Mouse (Mus musculus) liver, postnatal 0 days (tissue): ENCODE data around the gene Ehd1. TPM values are rescaled to one million over a fixed set of nuclear protein-coding genes. Genes with fewer than 3 reads are reported as not detected.
A peak's percentile ranks its signal among the peaks of the same experiment; 100 is the strongest.

Experiments
- ATAC-seq: fragments of 200-750 bp; cut with Nextera tagmentation; 2 replicates; pipeline ENCODE4 v1.8.0; 2017; ENCODE audit warnings: mild to moderate bottlenecking, moderate library complexity
- DNase-seq: peaks from one replicate; pipeline ENCODE4 v3.0.0-alpha.2; 2016
- H3K27ac ChIP-seq: fragments of 300-500 bp; sonication (generic); 2 replicates; pipeline ENCODE4 v1.5.1; 2014; ENCODE audit warnings: antibody characterized with exemption, moderate library complexity, mild to moderate bottlenecking, low read depth
- H3K27me3 ChIP-seq: fragments of 300-500 bp; sonication (generic); 2 replicates; pipeline ENCODE4 v1.6.1; 2014; ENCODE audit warnings: low read length, control low read depth, mixed read lengths; ENCODE audit not compliant: insufficient read depth
- H3K36me3 ChIP-seq: fragments of 300-500 bp; sonication (generic); replicated peaks from 2 replicates; pipeline ENCODE4 v1.6.1; 2014; ENCODE audit warnings: mild to moderate bottlenecking, control low read depth, low read length, moderate library complexity, mixed read lengths; ENCODE audit not compliant: insufficient read depth
- H3K4me1 ChIP-seq: fragments of 300-500 bp; sonication (generic); 2 replicates; pipeline ENCODE4 v1.6.1; 2014; ENCODE audit warnings: antibody characterized with exemption, mild to moderate bottlenecking, control low read depth; ENCODE audit not compliant: insufficient read depth
- H3K4me2 ChIP-seq: fragments of 300-500 bp; sonication (generic); 2 replicates; pipeline ENCODE4 v1.6.1; 2014; ENCODE audit warnings: low read depth, mild to moderate bottlenecking, low read length, moderate library complexity, mixed read lengths
- H3K4me3 ChIP-seq: fragments of 300-500 bp; sonication (generic); 2 replicates; pipeline ENCODE4 v1.5.1; 2014; ENCODE audit warnings: low read depth, low read length
- H3K9ac ChIP-seq: fragments of 300-500 bp; sonication (generic); replicated peaks from 2 replicates; pipeline ENCODE4 v1.6.1; 2014; ENCODE audit warnings: mild to moderate bottlenecking, moderate library complexity
- H3K9me3 ChIP-seq: fragments of 300-500 bp; sonication (generic); 2 replicates; pipeline ENCODE4 v1.6.1; 2016; ENCODE audit warnings: mild to moderate bottlenecking, control low read depth, low read length, mixed read lengths
- CTCF ChIP-seq: sonication (generic); IDR thresholded peaks from 2 replicates; pipeline ENCODE4 v1.5.1; 2016; ENCODE audit warnings: antibody characterized with exemption, low read depth
- EP300 ChIP-seq: IDR thresholded peaks from 2 replicates; pipeline ENCODE4 v1.6.1; 2016; ENCODE audit warnings: antibody characterized with exemption, low read depth, mild to moderate bottlenecking
- WGBS: fragments of 180-500 bp; shearing (Covaris S2); extraction: QIAGEN DNeasy Blood & Tissue Kit; methylation state at CpG from one replicate; pipeline ENCODE4 v1.1.7; 2014; ENCODE audit not compliant: insufficient replicate concordance; 5-methylcytosine and 5-hydroxymethylcytosine counted together
- polyA plus RNA-seq: library from polyadenylated mRNA; unstranded; fragments of >200 nt; fragmentation: Nextera tagmentation; extraction: Ambion mirVana; gene quantifications from 2 replicates; pipeline ENCODE4 v1.2.1, GENCODE M21; 2015

Gene Ehd1
- polyA plus RNA-seq, 1 experiment from 2014 or later: 36.4 TPM

DNA sequence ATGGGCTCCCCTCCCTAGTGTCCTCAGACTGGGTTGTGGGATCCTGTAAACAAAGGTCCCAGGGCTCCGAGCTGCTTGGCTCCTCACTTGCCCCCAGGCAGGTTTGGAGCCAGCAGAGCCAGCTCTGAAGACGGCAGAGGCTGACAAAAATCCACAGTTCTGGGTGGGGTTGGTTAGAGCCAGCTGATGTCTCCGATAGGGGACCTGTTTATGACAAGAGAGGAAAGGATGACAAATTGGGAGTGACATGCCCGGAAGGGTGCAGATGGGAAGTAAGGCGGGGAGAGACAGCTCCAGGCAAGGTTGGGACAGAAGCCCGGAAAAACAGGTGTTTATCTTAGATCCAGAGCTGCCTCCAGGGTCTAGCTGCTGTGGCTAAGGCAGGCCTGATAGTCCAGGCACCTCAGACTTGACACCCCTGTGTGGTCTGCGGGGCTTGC, 23.9 kb downstream of the Ehd1 start:
- ATAC-seq: peak; percentile 80
- no peaks in the 10 kb centered on the region for H3K9me3 ChIP-seq
- peaks cover 82% of the 10 kb centered on the region for H3K4me1 ChIP-seq
- no peaks in the 10 kb centered on the region for H3K27me3 ChIP-seq
- peaks cover 33% of the 10 kb centered on the region for H3K36me3 ChIP-seq
- peak; percentile 71 for DNase-seq
- no peak overlapping the region for H3K4me3 ChIP-seq
- WGBS: 43% methylated on average over 7 of the region's 7 CpGs
- peak overlapping the region; percentile 52; the same call in 1 of the 2 replicates for H3K9ac ChIP-seq
- peak overlapping the region; percentile 88 for H3K27ac ChIP-seq
- H3K4me2 ChIP-seq: peak overlapping the region; percentile 46
- no peak for TF ChIP-seq CTCF
- peak; percentile 95 for TF ChIP-seq EP300

- Histone ChIP-seq H3K27me3 (no peaks in the 10 kb centered on the region), H3K4me3 (no peak overlapping the region), H3K4me1 (peaks cover 82% of the 10 kb centered on the region), H3K27ac (peak overlapping the region; percentile 40; the same call in 1 of the 2 replicates), H3K4me2 (no peak overlapping the region), H3K9ac (no peak overlapping the region), H3K9me3 (no peaks in the 10 kb centered on the region), H3K36me3 (peaks cover 21% of the 10 kb centered on the region)
- 70% methylated on average over 5 of the region's 5 CpGs for WGBS
- ATAC-seq: no peak
- TF ChIP-seq CTCF: no peak
- peak; percentile 52; the same call in 1 of the 2 replicates for TF ChIP-seq EP300
- DNase-seq: no peak
Measured at GRCm38 (mm10) chr19:6302114-6302513, 25.6 kb downstream of the Ehd1 start.

GRCm38 (mm10) chr19:6302522-6302921, 26.0 kb downstream of the Ehd1 start:
- peak; percentile 32 for DNase-seq
- H3K4me2 ChIP-seq: no peak overlapping the region
- H3K36me3 ChIP-seq: peaks cover 17% of the 10 kb centered on the region
- WGBS: 21% methylated on average over 4 of the region's 4 CpGs
- H3K4me3 ChIP-seq: no peak overlapping the region
- H3K9ac ChIP-seq: no peak overlapping the region
- TF ChIP-seq CTCF: no peak
- no peak for TF ChIP-seq EP300
- H3K9me3 ChIP-seq: no peaks in the 10 kb centered on the region
- no peaks in the 10 kb centered on the region for H3K27me3 ChIP-seq
- H3K27ac ChIP-seq: peak overlapping the region; percentile 40; the same call in 1 of the 2 replicates
- ATAC-seq: no peak
- peaks cover 82% of the 10 kb centered on the region for H3K4me1 ChIP-seq

GRCm38 (mm10) chr19:6303831-6304230, 27.3 kb downstream of the Ehd1 start:
- no peak for TF ChIP-seq EP300
- no peak for ATAC-seq

GRCm38 (mm10) chr19:6304787-6305516, 28.4 kb downstream of the Ehd1 start:
- H3K9ac ChIP-seq: no peak overlapping the region
- peak; percentile 95 for DNase-seq
- no peak overlapping the region for H3K4me2 ChIP-seq
- peak; percentile 34 for ATAC-seq
- H3K4me1 ChIP-seq: peaks cover 69% of the 10 kb centered on the region
- no peak overlapping the region for H3K4me3 ChIP-seq
- 0 out of 2 replicates have a peak overlapping the region, but pooled peaks have one; percentile 18 for H3K27ac ChIP-seq
- TF ChIP-seq EP300 (no peak), CTCF (peak; percentile 99)
- H3K9me3 ChIP-seq: no peaks in the 10 kb centered on the region
- WGBS: 22% methylated on average over 5 of the region's 5 CpGs
- no peaks in the 10 kb centered on the region for H3K27me3 ChIP-seq
- H3K36me3 ChIP-seq: no peaks in the 10 kb centered on the region

More at GRCm38 (mm10) chr19:6303831-6304230, 27.3 kb downstream of the Ehd1 start:
- H3K9ac ChIP-seq: 0 out of 2 replicates have a peak overlapping the region, but pooled peaks have one; percentile 18
- H3K27me3 ChIP-seq: no peaks in the 10 kb centered on the region
- no peak overlapping the region for H3K4me3 ChIP-seq
- no peaks in the 10 kb centered on the region for H3K9me3 ChIP-seq
- WGBS: 79% methylated on average over 6 of the region's 6 CpGs
- H3K27ac ChIP-seq: peak overlapping the region; percentile 41; the same call in 1 of the 2 replicates
- H3K36me3 ChIP-seq: peaks cover 6% of the 10 kb centered on the region
- no peak for DNase-seq
- H3K4me1 ChIP-seq: peaks cover 80% of the 10 kb centered on the region
- H3K4me2 ChIP-seq: no peak overlapping the region

DNA sequence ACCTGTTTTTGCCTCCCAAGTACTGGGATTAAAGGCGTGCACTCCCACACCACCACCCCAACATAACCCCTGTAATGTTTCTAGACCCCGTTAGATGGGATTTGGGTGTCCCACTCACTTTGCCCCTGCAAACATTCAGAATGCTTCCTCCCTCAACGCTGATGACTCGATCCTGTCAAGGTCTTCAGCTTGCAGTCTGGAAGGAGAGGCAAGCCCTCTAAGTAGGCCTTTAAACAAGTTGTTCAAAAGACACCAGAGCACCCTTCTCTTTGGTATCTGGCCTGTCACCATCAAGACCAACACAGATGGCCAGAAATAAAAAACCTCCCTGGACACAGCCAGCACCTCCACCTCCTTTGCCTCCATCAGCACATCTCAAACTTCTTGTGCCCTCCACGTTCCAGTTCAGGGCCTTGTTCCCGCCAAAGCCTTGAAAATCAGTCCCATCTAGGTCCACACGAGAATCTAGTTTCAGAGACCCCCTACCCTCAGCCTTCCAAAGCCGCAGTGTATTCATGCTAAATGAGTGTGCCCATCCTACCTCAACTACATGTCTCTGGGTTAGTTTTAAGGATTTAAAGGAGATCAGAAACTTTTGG, 29.1 kb downstream of the Ehd1 start:
- ATAC-seq (no peak), DNase-seq (no peak)
- no peaks in the 10 kb centered on the region for H3K27me3 ChIP-seq
- 0 out of 2 replicates have a peak, but pooled peaks cover 3% of the 10 kb centered on the region for H3K36me3 ChIP-seq
- H3K9ac ChIP-seq: peak overlapping the region; percentile 72
- peaks cover 64% of the 10 kb centered on the region for H3K4me1 ChIP-seq
- H3K4me2 ChIP-seq: peak overlapping the region; percentile 94
- WGBS: 56% methylated on average over 8 of the region's 8 CpGs
- H3K27ac ChIP-seq: peak overlapping the region; percentile 76
- no peaks in the 10 kb centered on the region for H3K9me3 ChIP-seq
- no peak for TF ChIP-seq EP300
- no peak for TF ChIP-seq CTCF
- peak overlapping the region; percentile 68 for H3K4me3 ChIP-seq
